Mouse (Mus musculus) heart, embryonic 11.5 days (tissue): ENCODE data around the gene Cplx3. TPM values are rescaled to one million over a fixed set of nuclear protein-coding genes. Genes with fewer than 3 reads are reported as not detected.
A peak's percentile ranks its signal among the peaks of the same experiment; 100 is the strongest.

Source experiments
- ATAC-seq: fragments of 200-750 bp; cut with Nextera tagmentation; replicated peaks from 2 replicates; pipeline ENCODE4 v1.8.0; 2017; ENCODE audit warnings: moderate library complexity; ENCODE audit not compliant: insufficient number of reproducible peaks, low FRiP score, low TSS enrichment
- H3K27ac ChIP-seq: fragments of 300-500 bp; sonication (generic); 2 replicates; pipeline ENCODE4 v1.5.1; 2014; ENCODE audit warnings: mild to moderate bottlenecking, low read depth, low read length
- H3K27me3 ChIP-seq: fragments of 300-500 bp; sonication (generic); 2 replicates; pipeline ENCODE4 v1.6.1; 2014; ENCODE audit warnings: mild to moderate bottlenecking, low read length, mixed read lengths; ENCODE audit not compliant: control insufficient read depth, insufficient read depth
- H3K36me3 ChIP-seq: fragments of 300-500 bp; sonication (generic); 2 replicates; pipeline ENCODE4 v1.6.1; 2014; ENCODE audit warnings: mild to moderate bottlenecking, low read length, moderate library complexity, mixed read lengths; ENCODE audit not compliant: control insufficient read depth, insufficient read depth
- H3K4me1 ChIP-seq: fragments of 300-500 bp; sonication (generic); 2 replicates; pipeline ENCODE4 v1.6.1; 2014; ENCODE audit warnings: low read length; ENCODE audit not compliant: control insufficient read depth, insufficient read depth
- H3K4me2 ChIP-seq: fragments of 300-500 bp; sonication (generic); 2 replicates; pipeline ENCODE4 v1.6.1; 2014; ENCODE audit warnings: mild to moderate bottlenecking, moderate library complexity
- H3K4me3 ChIP-seq: fragments of 300-500 bp; sonication (generic); 2 replicates; pipeline ENCODE4 v1.5.1; 2014; ENCODE audit warnings: low read depth, low read length
- H3K9ac ChIP-seq: fragments of 300-500 bp; sonication (generic); 2 replicates; pipeline ENCODE4 v1.6.1; 2014; ENCODE audit warnings: mild to moderate bottlenecking, low read depth, low read length, moderate library complexity
- H3K9me3 ChIP-seq: fragments of 300-500 bp; sonication (generic); replicated peaks from 2 replicates; pipeline ENCODE4 v1.6.1; 2016; ENCODE audit warnings: low read length; ENCODE audit not compliant: control insufficient read depth
- WGBS: fragments of 180-500 bp; shearing (Covaris S2); extraction: QIAGEN DNeasy Blood & Tissue Kit; methylation state at CpG from one replicate; pipeline ENCODE4 v1.1.7; 2014; ENCODE audit not compliant: insufficient replicate concordance; 5-methylcytosine and 5-hydroxymethylcytosine counted together
- polyA plus RNA-seq: library from polyadenylated mRNA; unstranded; fragments of >200 nt; fragmentation: Nextera tagmentation; extraction: Ambion mirVana; gene quantifications from 2 replicates; pipeline ENCODE4 v1.2.1, GENCODE M21; 2014

Gene Cplx3
- polyA plus RNA-seq, 1 experiment from 2014 or later = not detected

DNA sequence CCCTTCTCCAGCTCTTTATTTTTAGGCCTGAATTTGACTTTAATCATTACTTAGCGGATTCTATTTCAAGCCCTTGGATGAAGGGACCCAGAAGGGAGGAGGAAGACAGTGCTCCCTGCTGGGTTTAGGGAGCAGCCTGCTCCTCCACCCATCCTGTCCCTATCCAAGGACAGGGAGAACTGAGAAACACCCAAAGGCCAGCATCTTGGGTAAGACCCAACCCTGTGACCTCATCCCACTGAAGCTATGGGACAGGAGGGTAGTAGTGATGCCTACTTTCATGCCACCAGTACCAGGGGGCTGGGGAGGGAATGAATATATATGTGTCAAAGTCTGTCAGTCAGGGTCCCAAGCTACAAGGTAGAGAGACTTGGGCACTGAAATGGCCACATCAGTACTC, 34.9 kb upstream of the Cplx3 start:
- 45% methylated on average over 1 of the region's 1 CpGs for WGBS
- Histone ChIP-seq H3K9ac (no peak overlapping the region), H3K36me3 (peaks cover 3% of the 10 kb centered on the region; the same call in 1 of the 2 replicates), H3K9me3 (no peaks in the 10 kb centered on the region), H3K27ac (no peak overlapping the region), H3K27me3 (no peaks in the 10 kb centered on the region), H3K4me1 (peaks cover 75% of the 10 kb centered on the region), H3K4me3 (no peak overlapping the region), H3K4me2 (peak overlapping the region; percentile 59)
- no peak for ATAC-seq

GRCm38 (mm10) chr9:57640384-57640783, 34.3 kb upstream of the Cplx3 start:
- WGBS = 15% methylated on average over 15 of the region's 15 CpGs
- H3K4me1 ChIP-seq = peaks cover 75% of the 10 kb centered on the region
- peak overlapping the region; percentile 59 for H3K9ac ChIP-seq
- no peak for ATAC-seq
- H3K36me3 ChIP-seq = peaks cover 3% of the 10 kb centered on the region; the same call in 1 of the 2 replicates
- peak overlapping the region; percentile 59 for H3K4me2 ChIP-seq
- 0 out of 2 replicates have a peak overlapping the region, but pooled peaks have one; percentile 19 for H3K4me3 ChIP-seq
- peak overlapping the region; percentile 12; the same call in 1 of the 2 replicates for H3K27ac ChIP-seq
- H3K9me3 ChIP-seq = no peaks in the 10 kb centered on the region
- H3K27me3 ChIP-seq = no peaks in the 10 kb centered on the region

DNA sequence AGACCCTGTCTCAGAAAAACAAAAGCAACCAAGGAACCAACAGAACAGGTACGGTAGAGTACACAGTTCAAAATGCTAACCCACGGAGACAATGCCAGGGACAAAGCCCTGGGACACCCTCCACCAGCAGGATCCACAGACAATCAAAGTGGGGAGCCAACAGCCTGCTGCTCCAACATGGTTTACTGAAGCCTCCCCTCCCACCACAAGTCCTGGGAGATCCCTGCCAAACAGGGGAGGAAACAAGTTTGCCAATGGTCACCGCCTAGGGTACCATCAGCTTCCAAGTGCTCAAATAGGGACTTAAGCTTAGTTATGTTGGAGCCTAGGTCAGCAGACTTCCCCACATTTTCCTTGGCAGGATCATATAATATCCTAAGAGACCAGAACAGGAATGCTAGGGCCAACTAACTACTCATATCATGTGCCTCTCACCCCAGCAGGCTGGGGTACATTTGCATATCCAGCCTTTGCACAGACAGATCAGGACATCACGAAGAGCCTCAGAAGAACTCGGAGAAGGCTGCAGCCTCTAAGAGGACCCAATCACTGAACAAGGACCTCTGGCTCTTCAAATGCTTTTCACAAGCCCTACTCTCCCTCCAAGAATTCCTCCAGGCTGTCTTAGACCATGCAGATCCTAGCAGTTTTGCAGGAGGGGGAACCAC, 33.7 kb upstream of the Cplx3 start:
- WGBS = 77% methylated on average over 5 of the region's 5 CpGs
- Histone ChIP-seq H3K9me3 (no peaks in the 10 kb centered on the region), H3K4me2 (peak overlapping the region; percentile 59), H3K27me3 (no peaks in the 10 kb centered on the region), H3K27ac (peak overlapping the region; percentile 85; the same call in 1 of the 2 replicates), H3K9ac (peak overlapping the region; percentile 59), H3K4me1 (peaks cover 75% of the 10 kb centered on the region), H3K36me3 (peaks cover 3% of the 10 kb centered on the region; the same call in 1 of the 2 replicates), H3K4me3 (no peak overlapping the region)
- no peak for ATAC-seq

DNA sequence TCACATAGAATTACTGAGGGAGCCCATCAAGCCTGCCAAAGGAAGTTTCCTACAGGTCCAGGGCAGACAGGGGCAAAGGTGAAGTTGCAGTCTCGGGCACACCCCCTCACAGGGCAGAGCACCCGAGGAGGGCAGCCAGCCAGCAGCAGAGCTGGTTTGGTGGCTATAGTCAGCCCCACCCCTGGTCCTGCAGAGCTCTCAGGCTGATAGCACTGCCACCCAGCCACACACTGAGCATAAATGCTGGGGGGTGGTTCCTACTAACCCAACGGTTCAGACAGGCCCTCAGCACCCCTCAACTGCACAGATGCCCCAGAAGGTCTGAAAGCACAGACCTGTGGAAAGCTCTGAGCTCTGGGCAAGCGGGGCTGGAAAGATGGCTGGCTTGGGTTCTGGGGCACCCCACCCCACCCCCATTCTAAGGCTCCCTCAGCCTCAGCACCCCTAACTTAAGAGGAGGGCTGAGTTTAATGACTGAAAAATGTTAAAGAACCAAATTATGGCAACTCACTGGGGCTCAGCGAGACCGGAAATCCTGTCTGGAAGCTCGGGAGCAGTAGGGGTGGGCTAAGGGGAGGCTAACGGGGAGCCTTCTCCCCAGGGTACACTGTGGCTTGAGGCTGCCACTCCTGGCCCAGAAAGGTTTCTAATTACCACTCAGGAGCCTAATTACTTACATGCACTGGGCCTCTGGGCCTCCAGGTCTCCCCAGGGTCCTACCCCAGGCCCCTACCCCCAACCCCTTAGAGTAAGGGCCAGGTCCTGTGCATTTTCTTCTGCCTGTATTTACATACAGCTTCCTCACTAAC, 32.8 kb upstream of the Cplx3 start:
- H3K4me1 ChIP-seq = peaks cover 74% of the 10 kb centered on the region
- H3K4me3 ChIP-seq = no peak overlapping the region
- peaks cover 3% of the 10 kb centered on the region; the same call in 1 of the 2 replicates for H3K36me3 ChIP-seq
- 0 out of 2 replicates have a peak, but pooled peaks have one; percentile 20 for ATAC-seq
- WGBS = 40% methylated on average over 8 of the region's 8 CpGs
- H3K4me2 ChIP-seq = peak overlapping the region; percentile 9
- no peaks in the 10 kb centered on the region for H3K27me3 ChIP-seq
- no peaks in the 10 kb centered on the region for H3K9me3 ChIP-seq
- peak overlapping the region; percentile 85 for H3K27ac ChIP-seq
- H3K9ac ChIP-seq = peak overlapping the region; percentile 31

GRCm38 (mm10) chr9:57637741-57638322, 31.8 kb upstream of the Cplx3 start:
- no peak for ATAC-seq
- 17% methylated on average over 6 of the region's 6 CpGs for WGBS

DNA sequence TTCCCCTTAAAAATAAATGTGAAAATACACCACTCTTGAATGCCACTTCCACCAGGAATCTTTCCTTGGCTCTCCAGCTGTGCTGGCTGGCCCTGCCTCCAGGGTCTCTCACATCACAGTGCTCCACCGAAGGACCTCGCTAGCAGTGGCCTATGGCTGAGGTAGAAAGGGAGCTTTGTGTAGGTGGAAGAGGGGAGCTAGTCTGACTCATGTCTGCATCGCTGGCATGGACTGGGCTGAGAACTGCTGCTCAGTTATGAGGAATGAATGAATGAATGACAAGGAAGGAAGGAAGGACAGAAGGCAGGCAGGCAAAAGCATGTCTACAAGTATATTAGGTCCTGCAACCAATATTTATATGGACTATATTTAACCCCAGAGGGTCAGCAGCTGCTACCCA, 31.2 kb upstream of the Cplx3 start:
- no peak for ATAC-seq
- whole genome bisulfite sequencing = 61% methylated on average over 3 of the region's 3 CpGs

More at GRCm38 (mm10) chr9:57637741-57638322, 31.8 kb upstream of the Cplx3 start:
- Histone ChIP-seq H3K4me2 (peak overlapping the region; percentile 52), H3K36me3 (peaks cover 3% of the 10 kb centered on the region; the same call in 1 of the 2 replicates), H3K9ac (peak overlapping the region; percentile 56), H3K27ac (peak overlapping the region; percentile 85), H3K4me3 (no peak overlapping the region), H3K9me3 (no peaks in the 10 kb centered on the region), H3K4me1 (peaks cover 69% of the 10 kb centered on the region), H3K27me3 (no peaks in the 10 kb centered on the region)

GRCm38 (mm10) chr9:57633481-57634024, 27.5 kb upstream of the Cplx3 start:
- no peak for ATAC-seq
- Histone ChIP-seq H3K4me1 (peaks cover 32% of the 10 kb centered on the region), H3K36me3 (peaks cover 10% of the 10 kb centered on the region), H3K4me2 (no peak overlapping the region), H3K9me3 (no peaks in the 10 kb centered on the region), H3K4me3 (no peak overlapping the region), H3K9ac (no peak overlapping the region), H3K27ac (no peak overlapping the region), H3K27me3 (no peaks in the 10 kb centered on the region)
- WGBS = 34% methylated on average over 4 of the region's 4 CpGs

More for the DNA sequence above, 31.2 kb upstream of the Cplx3 start:
- H3K27ac ChIP-seq = peak overlapping the region; percentile 85
- peaks cover 3% of the 10 kb centered on the region; the same call in 1 of the 2 replicates for H3K36me3 ChIP-seq
- no peaks in the 10 kb centered on the region for H3K27me3 ChIP-seq
- H3K9ac ChIP-seq = peak overlapping the region; percentile 56; the same call in 1 of the 2 replicates
- no peaks in the 10 kb centered on the region for H3K9me3 ChIP-seq
- H3K4me3 ChIP-seq = no peak overlapping the region
- H3K4me2 ChIP-seq = peak overlapping the region; percentile 52
- peaks cover 66% of the 10 kb centered on the region for H3K4me1 ChIP-seq
